Mouse (Mus musculus): Measurements from ENCODE around the gene Col6a2. TPM values are rescaled to one million over a fixed set of nuclear protein-coding genes. Genes with fewer than 3 reads are reported as not detected.

The Col6a2 gene
- polyA plus RNA-seq, 1 experiment, result 173 TPM

DNA sequence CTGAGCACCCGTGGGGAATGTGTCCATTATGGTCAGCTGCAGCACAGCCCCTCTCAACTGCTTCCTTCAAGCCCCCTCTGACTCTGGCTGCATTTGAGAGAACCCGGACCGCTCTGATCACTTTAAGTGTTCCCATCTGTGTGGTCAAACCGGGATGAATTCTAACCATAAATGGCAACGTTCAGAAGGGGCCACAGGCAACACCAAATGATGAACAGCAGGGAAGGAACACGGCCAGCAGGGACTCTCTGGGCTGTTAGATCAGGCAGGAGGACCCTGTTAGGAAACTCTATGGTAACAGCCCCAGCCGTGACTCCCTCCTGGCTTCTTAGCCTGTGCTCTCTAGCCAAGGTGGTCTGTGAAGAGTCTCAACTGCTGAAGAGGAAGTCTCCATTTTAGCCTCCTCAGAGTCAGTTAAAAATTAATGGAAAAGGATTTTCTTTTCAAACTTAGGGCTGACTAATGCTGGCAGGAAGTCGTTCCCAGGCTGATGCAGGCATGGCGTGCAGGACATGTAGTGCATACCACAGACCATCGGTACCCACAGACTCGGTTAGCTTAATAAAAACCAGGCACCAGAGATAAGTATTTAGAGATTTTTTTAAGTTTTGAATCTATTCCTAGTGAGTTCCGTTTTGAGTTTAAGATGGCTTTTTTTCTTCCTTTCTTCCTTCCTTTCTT, 27.4 kb upstream of the Col6a2 start:
- DNase-seq, result peak; percentile 17
- Histone ChIP-seq H3K4me3 (replicated peaks; ENCODE audit: extremely low read depth, low read depth, low read length) (no peak overlapping the region), H3K4me1 (ENCODE audit: control insufficient read depth, insufficient read depth, low read length) (no peaks in the 10 kb centered on the region)
- TF ChIP-seq POLR2A (IDR thresholded peaks at IDR 0.05; ENCODE audit: borderline replicate concordance, extremely low read depth, low read depth, low read length) (no peak), CTCF (IDR thresholded peaks at IDR 0.05; ENCODE audit: insufficient read depth, low read length) (no peak)
- 46% methylated on average over 12 of the region's 12 CpGs for WGBS

GRCm38 (mm10) chr10:76648738-76649137, 25.3 kb upstream of the Col6a2 start:
- no peak for DNase-seq
- no peaks in the 10 kb centered on the region for H3K4me1 ChIP-seq (ENCODE audit: control insufficient read depth, insufficient read depth, low read length)
- no peak overlapping the region for H3K4me3 ChIP-seq (replicated peaks; ENCODE audit: extremely low read depth, low read depth, low read length)
- 78% methylated on average over 10 of the region's 10 CpGs for WGBS
- TF ChIP-seq POLR2A (IDR thresholded peaks at IDR 0.05; ENCODE audit: borderline replicate concordance, extremely low read depth, low read depth, low read length) (no peak), CTCF (IDR thresholded peaks at IDR 0.05; ENCODE audit: insufficient read depth, low read length) (no peak)

DNA sequence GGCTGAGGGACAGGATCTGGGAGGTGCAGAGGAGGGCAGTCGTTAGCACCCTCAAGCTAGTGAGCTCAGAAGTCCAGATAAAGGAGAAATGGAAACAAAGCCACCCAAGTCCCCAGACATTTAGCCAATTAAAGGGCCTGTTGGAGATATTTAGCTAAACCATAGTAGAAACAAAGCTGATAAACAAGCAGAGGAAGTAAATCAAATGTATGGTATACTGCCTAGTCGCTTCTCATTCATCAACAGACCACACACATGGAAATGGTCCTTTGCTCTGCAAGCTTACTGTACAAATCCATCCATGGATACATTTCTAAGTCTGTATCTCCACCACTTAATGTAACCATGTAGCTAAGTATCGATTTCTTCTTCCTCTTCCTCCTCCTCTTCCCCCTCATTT, 24.0 kb upstream of the Col6a2 start:
- no peaks in the 10 kb centered on the region for H3K4me1 ChIP-seq (ENCODE audit: control insufficient read depth, insufficient read depth, low read length)
- no peak for TF ChIP-seq CTCF (IDR thresholded peaks at IDR 0.05; ENCODE audit: insufficient read depth, low read length)
- TF ChIP-seq POLR2A (IDR thresholded peaks at IDR 0.05; ENCODE audit: borderline replicate concordance, extremely low read depth, low read depth, low read length), result no peak
- 68% methylated on average over 3 of the region's 3 CpGs for WGBS
- H3K4me3 ChIP-seq (replicated peaks; ENCODE audit: extremely low read depth, low read depth, low read length), result no peak overlapping the region
- DNase-seq, result no peak

DNA sequence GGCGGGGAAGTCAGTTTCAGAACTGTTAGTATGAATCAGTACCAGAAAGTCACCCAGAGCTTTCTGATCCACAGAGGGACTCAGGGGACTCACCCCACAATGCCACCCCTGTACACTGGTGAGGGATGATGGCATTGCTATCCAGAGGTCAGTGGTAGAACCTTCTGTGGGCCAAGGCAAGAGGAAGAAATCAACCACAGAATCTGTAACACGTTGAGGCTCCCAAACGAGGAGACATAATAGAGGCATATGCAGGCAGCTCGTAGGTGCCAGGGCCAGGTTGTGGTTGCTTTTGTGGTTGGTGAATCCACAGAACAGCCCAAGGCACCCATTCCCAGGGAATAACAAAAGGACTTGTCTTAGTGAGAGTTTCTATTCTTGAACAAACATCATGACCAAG, 22.3 kb upstream of the Col6a2 start:
- Histone ChIP-seq H3K4me1 (ENCODE audit: control insufficient read depth, insufficient read depth, low read length) (no peaks in the 10 kb centered on the region), H3K4me3 (replicated peaks; ENCODE audit: extremely low read depth, low read depth, low read length) (no peak overlapping the region)
- no peak for DNase-seq
- TF ChIP-seq POLR2A (IDR thresholded peaks at IDR 0.05; ENCODE audit: borderline replicate concordance, extremely low read depth, low read depth, low read length) (no peak), CTCF (IDR thresholded peaks at IDR 0.05; ENCODE audit: insufficient read depth, low read length) (no peak)
- WGBS, result 84% methylated on average over 4 of the region's 4 CpGs

DNA sequence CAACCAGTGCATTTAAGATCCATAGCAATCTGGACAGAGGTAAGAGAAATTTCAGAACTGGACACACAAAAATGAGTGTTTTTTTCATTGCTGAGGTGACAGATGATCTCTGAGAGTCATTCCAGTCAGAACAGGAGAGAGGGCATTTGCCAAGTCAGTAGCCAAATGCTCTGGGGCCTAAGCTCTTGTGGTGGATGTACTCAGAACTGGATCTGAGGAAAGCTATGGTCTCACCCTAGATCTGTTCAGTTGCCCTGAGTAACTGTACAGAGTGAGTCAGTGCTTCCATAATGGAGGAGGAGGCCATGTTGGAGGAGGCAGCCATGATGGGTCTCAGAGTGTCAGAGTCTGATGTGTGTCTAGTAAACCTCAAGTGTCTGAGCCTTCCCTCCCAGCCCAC, 21.6 kb upstream of the Col6a2 start:
- no peak for DNase-seq
- TF ChIP-seq POLR2A (IDR thresholded peaks at IDR 0.05; ENCODE audit: borderline replicate concordance, extremely low read depth, low read depth, low read length), result no peak
- TF ChIP-seq CTCF (IDR thresholded peaks at IDR 0.05; ENCODE audit: insufficient read depth, low read length), result no peak
- no peaks in the 10 kb centered on the region for H3K4me1 ChIP-seq (ENCODE audit: control insufficient read depth, insufficient read depth, low read length)
- no peak overlapping the region for H3K4me3 ChIP-seq (replicated peaks; ENCODE audit: extremely low read depth, low read depth, low read length)

DNA sequence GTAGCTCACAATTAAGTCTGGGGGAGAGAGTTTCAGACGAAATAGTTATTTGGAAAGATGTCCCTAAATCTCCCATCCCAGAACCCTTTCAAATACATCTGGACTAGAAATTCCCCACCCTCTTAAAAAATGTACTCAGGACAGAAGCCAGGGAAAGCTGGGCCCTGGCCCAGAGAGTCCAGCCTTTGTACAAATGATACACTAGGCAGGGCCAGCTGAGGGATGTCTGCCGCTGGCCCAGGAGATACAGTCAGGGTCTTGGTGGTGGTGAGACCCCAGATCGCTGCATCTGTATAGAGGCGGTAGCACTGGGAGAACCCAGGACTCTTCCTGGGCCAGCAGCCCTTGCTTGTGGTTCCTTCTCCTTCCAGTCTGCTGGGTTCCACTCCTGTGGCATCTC, 20.6 kb upstream of the Col6a2 start:
- 67% methylated on average over 4 of the region's 4 CpGs for WGBS
- TF ChIP-seq CTCF (IDR thresholded peaks at IDR 0.05; ENCODE audit: insufficient read depth, low read length), result no peak
- no peak for TF ChIP-seq POLR2A (IDR thresholded peaks at IDR 0.05; ENCODE audit: borderline replicate concordance, extremely low read depth, low read depth, low read length)
- DNase-seq, result no peak
- no peak overlapping the region for H3K4me3 ChIP-seq (replicated peaks; ENCODE audit: extremely low read depth, low read depth, low read length)
- H3K4me1 ChIP-seq (ENCODE audit: control insufficient read depth, insufficient read depth, low read length), result no peaks in the 10 kb centered on the region

DNA sequence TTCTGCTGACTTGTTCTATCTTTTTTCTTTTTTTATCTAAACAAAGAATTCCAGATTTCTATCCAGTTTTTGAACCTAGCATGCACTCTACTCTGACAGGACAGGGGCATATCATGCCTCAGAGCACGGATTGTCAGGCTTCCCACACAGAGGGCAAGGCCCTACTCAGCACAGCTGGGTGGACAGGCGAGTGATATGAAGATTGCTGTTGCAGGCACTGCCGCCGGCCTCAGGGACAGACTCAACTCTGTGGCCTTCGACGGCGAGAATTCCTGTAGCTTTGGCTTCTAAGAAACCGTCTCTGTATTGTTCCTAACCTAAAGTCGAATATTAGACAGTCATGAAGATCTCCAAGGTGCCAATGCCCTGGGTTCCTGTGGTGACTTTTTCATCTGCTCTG, 20.0 kb upstream of the Col6a2 start:
- WGBS, result 58% methylated on average over 9 of the region's 9 CpGs
- no peak for TF ChIP-seq POLR2A (IDR thresholded peaks at IDR 0.05; ENCODE audit: borderline replicate concordance, extremely low read depth, low read depth, low read length)
- no peak for TF ChIP-seq CTCF (IDR thresholded peaks at IDR 0.05; ENCODE audit: insufficient read depth, low read length)
- Histone ChIP-seq H3K4me3 (replicated peaks; ENCODE audit: extremely low read depth, low read depth, low read length) (no peak overlapping the region), H3K4me1 (ENCODE audit: control insufficient read depth, insufficient read depth, low read length) (no peaks in the 10 kb centered on the region)
- DNase-seq, result no peak

DNA sequence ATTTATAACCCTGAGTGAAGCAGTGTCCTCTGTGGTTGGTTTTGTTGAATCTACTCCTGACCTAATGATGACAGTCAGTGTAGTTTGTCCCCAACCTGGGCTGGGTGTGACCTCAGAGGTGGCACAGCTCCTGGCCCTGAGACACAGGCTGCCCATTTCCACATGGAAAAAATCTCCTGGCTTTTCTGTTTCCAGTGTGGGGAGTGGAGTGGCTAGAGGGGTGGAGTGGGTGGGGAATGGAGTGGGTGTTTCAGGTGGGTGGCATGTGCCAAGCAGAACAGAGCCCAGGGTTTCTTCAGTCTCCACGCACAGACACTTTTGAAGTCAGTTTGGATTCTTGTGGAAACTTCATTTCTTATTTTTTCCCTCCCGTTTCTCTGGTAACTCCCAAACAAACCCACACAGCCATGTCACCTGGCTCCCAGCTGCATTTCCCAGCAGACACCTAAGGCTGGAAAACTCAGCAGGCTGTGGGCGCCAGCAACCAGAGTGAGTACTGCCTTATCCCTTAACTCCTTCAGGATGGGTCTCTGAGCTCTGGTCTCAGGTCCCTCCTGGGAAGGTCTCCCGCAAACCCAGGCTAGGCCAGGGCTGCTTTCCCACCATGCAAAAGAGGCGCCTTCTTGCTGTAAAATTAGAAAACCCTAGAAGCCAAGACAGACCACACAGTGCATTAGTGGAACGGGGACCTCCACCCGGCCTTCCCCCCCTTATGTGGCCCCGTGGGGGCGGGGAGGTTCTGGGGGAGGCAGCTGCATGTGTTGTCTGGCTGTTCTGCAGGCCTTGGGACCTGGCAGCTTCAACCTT, 19.4 kb upstream of the Col6a2 start:
- no peak overlapping the region for H3K4me3 ChIP-seq (replicated peaks; ENCODE audit: extremely low read depth, low read depth, low read length)
- 60% methylated on average over 9 of the region's 9 CpGs for WGBS
- no peak for DNase-seq
- H3K4me1 ChIP-seq (ENCODE audit: control insufficient read depth, insufficient read depth, low read length), result no peaks in the 10 kb centered on the region
- TF ChIP-seq POLR2A (IDR thresholded peaks at IDR 0.05; ENCODE audit: borderline replicate concordance, extremely low read depth, low read depth, low read length) (no peak), CTCF (IDR thresholded peaks at IDR 0.05; ENCODE audit: insufficient read depth, low read length) (no peak)

- Histone ChIP-seq H3K4me3 (replicated peaks; ENCODE audit: extremely low read depth, low read depth, low read length) (no peak overlapping the region), H3K4me1 (ENCODE audit: control insufficient read depth, insufficient read depth, low read length) (no peaks in the 10 kb centered on the region)
- 80% methylated on average over 13 of the region's 13 CpGs for WGBS
- no peak for DNase-seq
- TF ChIP-seq POLR2A (IDR thresholded peaks at IDR 0.05; ENCODE audit: borderline replicate concordance, extremely low read depth, low read depth, low read length) (no peak), CTCF (IDR thresholded peaks at IDR 0.05; ENCODE audit: insufficient read depth, low read length) (no peak)
These were observed 18.6 kb upstream of the Col6a2 start for GRCm38 (mm10) chr10:76641894-76642627.
